Mouse (Mus musculus) heart, postnatal 0 days (tissue): ENCODE measurements around the gene Itpkc.

ENCODE experiments used
- CTCF ChIP-seq: IDR thresholded peaks from 2 replicates; pipeline ENCODE4 v1.5.1; 2016; ENCODE audit warnings: antibody characterized with exemption, control low read depth, low read depth
- EP300 ChIP-seq: IDR thresholded peaks from 2 replicates; pipeline ENCODE4 v1.6.1; 2016; ENCODE audit warnings: antibody characterized with exemption, low read depth

- TF ChIP-seq CTCF, result no peak
- TF ChIP-seq EP300, result no peak
These were observed 7.3 kb upstream of the Itpkc start for GRCm38 (mm10) chr7:27235726-27236125.
